Mouse (Mus musculus): ENCODE data around the gene Camkk2.

Camkk2 gene

GRCm38 (mm10) chr5:122693431-122694207, 85.6 kb downstream of the Camkk2 start:
- peak; percentile 89 for DNase-seq

- no peak for DNase-seq
These were observed 88.7 kb downstream of the Camkk2 start for GRCm38 (mm10) chr5:122690486-122690885.

GRCm38 (mm10) chr5:122689153-122689552, 90.1 kb downstream of the Camkk2 start:
- no peak for DNase-seq

GRCm38 (mm10) chr5:122687391-122687790, 91.8 kb downstream of the Camkk2 start:
- DNase-seq: no peak

GRCm38 (mm10) chr5:122683926-122684325, 95.3 kb downstream of the Camkk2 start:
- DNase-seq: no peak

- no peak for DNase-seq
These were observed 97.9 kb downstream of the Camkk2 start for GRCm38 (mm10) chr5:122681276-122681675.

Data from retina, postnatal 1 day (tissue).